Mouse (Mus musculus): ENCODE measurements at regions not wholly inside any gene's neighbourhood (a gene's known extent, or its start where the extent isn't known, plus 50 kb on each side); places are given as distances from the start of the nearest gene placed in this dataset.

DNA sequence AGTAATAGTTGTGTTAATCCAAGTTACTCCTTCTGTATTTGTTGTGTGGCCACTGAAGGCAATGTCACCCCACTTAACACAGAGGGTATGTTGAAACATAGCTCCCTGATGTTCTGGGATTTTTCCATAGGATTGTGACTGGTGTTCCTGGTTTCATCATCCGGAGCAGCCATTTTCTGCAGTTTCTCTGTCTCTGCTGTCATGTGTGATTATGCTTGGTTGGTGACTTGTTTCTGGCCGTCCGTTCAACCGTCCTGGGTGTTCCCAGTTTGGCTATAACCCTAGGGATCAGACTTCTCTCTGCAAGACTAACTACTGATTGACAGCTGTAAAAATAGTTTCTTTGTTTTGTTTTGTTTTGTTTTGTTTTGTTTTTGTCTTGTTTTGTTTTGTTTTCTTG, 98.1 kb upstream of the Rpl34 start:
- TF ChIP-seq CTCF (IDR thresholded peaks at IDR 0.05; ENCODE audit: low read depth) (no peak), EP300 (IDR thresholded peaks at IDR 0.05; ENCODE audit: low read depth) (no peak)

Data from liver, embryonic 14.5 days (tissue).